Mouse (Mus musculus): Measurements from ENCODE around the gene Stard3. TPM values are rescaled to one million over a fixed set of nuclear protein-coding genes. Genes with fewer than 3 reads are reported as not detected.

The Stard3 gene
- polyA plus RNA-seq, 1 experiment from 2014 or later: 39.6 TPM

GRCm38 (mm10) chr11:98339679-98340287 lies 18.4 kb upstream of the Stard3 start:
- Histone ChIP-seq H3K27ac (ENCODE audit: low read depth, low read length) (no peak overlapping the region), H3K4me1 (ENCODE audit: control insufficient read depth, insufficient read depth, low read length) (peaks cover 5% of the 10 kb centered on the region), H3K27me3 (ENCODE audit: control insufficient read depth, insufficient read depth, low read length) (peaks cover 76% of the 10 kb centered on the region), H3K9ac (ENCODE audit: low read depth, low read length) (0 out of 2 replicates have a peak overlapping the region, but pooled peaks have one; percentile 44), H3K4me2 (peak overlapping the region; percentile 91), H3K9me3 (replicated peaks; ENCODE audit: control insufficient read depth, low read length) (no peaks in the 10 kb centered on the region), H3K36me3 (ENCODE audit: control insufficient read depth, insufficient read depth, low read length) (no peaks in the 10 kb centered on the region), H3K4me3 (ENCODE audit: low read depth, low read length) (peak overlapping the region; percentile 47)
- 0 out of 2 replicates have a peak, but pooled peaks have one; percentile 20 for ATAC-seq (replicated peaks; ENCODE audit: insufficient number of reproducible peaks, low FRiP score, low TSS enrichment)
- 10% methylated on average over 11 of the region's 11 CpGs for WGBS (ENCODE audit: insufficient replicate concordance)

- peaks cover 3% of the 10 kb centered on the region for H3K4me1 ChIP-seq (ENCODE audit: control insufficient read depth, insufficient read depth, low read length)
- peaks cover 72% of the 10 kb centered on the region for H3K27me3 ChIP-seq (ENCODE audit: control insufficient read depth, insufficient read depth, low read length)
- no peak overlapping the region for H3K4me2 ChIP-seq
- H3K9me3 ChIP-seq (replicated peaks; ENCODE audit: control insufficient read depth, low read length): no peaks in the 10 kb centered on the region
- H3K27ac ChIP-seq (ENCODE audit: low read depth, low read length): no peak overlapping the region
- H3K4me3 ChIP-seq (ENCODE audit: low read depth, low read length): no peak overlapping the region
- no peak for ATAC-seq (replicated peaks; ENCODE audit: insufficient number of reproducible peaks, low FRiP score, low TSS enrichment)
- H3K9ac ChIP-seq (ENCODE audit: low read depth, low read length): no peak overlapping the region
- no peaks in the 10 kb centered on the region for H3K36me3 ChIP-seq (ENCODE audit: control insufficient read depth, insufficient read depth, low read length)
- WGBS (ENCODE audit: insufficient replicate concordance): 13% methylated on average over 4 of the region's 4 CpGs
Observed at GRCm38 (mm10) chr11:98340597-98340996, 17.6 kb upstream of the Stard3 start.

GRCm38 (mm10) chr11:98341174-98341573 lies 17.0 kb upstream of the Stard3 start:
- H3K4me3 ChIP-seq (ENCODE audit: low read depth, low read length): no peak overlapping the region
- 43% methylated on average over 4 of the region's 4 CpGs for WGBS (ENCODE audit: insufficient replicate concordance)
- peaks cover 3% of the 10 kb centered on the region for H3K4me1 ChIP-seq (ENCODE audit: control insufficient read depth, insufficient read depth, low read length)
- peaks cover 70% of the 10 kb centered on the region for H3K27me3 ChIP-seq (ENCODE audit: control insufficient read depth, insufficient read depth, low read length)
- H3K4me2 ChIP-seq: no peak overlapping the region
- H3K9me3 ChIP-seq (replicated peaks; ENCODE audit: control insufficient read depth, low read length): no peaks in the 10 kb centered on the region
- ATAC-seq (replicated peaks; ENCODE audit: insufficient number of reproducible peaks, low FRiP score, low TSS enrichment): no peak
- H3K27ac ChIP-seq (ENCODE audit: low read depth, low read length): no peak overlapping the region
- H3K9ac ChIP-seq (ENCODE audit: low read depth, low read length): no peak overlapping the region
- H3K36me3 ChIP-seq (ENCODE audit: control insufficient read depth, insufficient read depth, low read length): no peaks in the 10 kb centered on the region

GRCm38 (mm10) chr11:98342000-98342945 lies 15.9 kb upstream of the Stard3 start:
- Histone ChIP-seq H3K4me1 (ENCODE audit: control insufficient read depth, insufficient read depth, low read length) (peaks cover 3% of the 10 kb centered on the region), H3K9me3 (replicated peaks; ENCODE audit: control insufficient read depth, low read length) (no peaks in the 10 kb centered on the region), H3K9ac (ENCODE audit: low read depth, low read length) (peak overlapping the region; percentile 7; the same call in 1 of the 2 replicates), H3K27ac (ENCODE audit: low read depth, low read length) (no peak overlapping the region), H3K4me3 (ENCODE audit: low read depth, low read length) (peak overlapping the region; percentile 29), H3K27me3 (ENCODE audit: control insufficient read depth, insufficient read depth, low read length) (peaks cover 68% of the 10 kb centered on the region), H3K4me2 (peak overlapping the region; percentile 63), H3K36me3 (ENCODE audit: control insufficient read depth, insufficient read depth, low read length) (no peaks in the 10 kb centered on the region)
- WGBS (ENCODE audit: insufficient replicate concordance): 2% methylated on average over 29 of the region's 29 CpGs
- peak; percentile 35; the same call in 1 of the 2 replicates for ATAC-seq (replicated peaks; ENCODE audit: insufficient number of reproducible peaks, low FRiP score, low TSS enrichment)

GRCm38 (mm10) chr11:98345253-98345652 lies 12.9 kb upstream of the Stard3 start:
- Histone ChIP-seq H3K9ac (ENCODE audit: low read depth, low read length) (no peak overlapping the region), H3K36me3 (ENCODE audit: control insufficient read depth, insufficient read depth, low read length) (no peaks in the 10 kb centered on the region), H3K27ac (ENCODE audit: low read depth, low read length) (no peak overlapping the region), H3K9me3 (replicated peaks; ENCODE audit: control insufficient read depth, low read length) (no peaks in the 10 kb centered on the region), H3K4me2 (peak overlapping the region; percentile 59), H3K4me3 (ENCODE audit: low read depth, low read length) (peak overlapping the region; percentile 28; the same call in 1 of the 2 replicates), H3K27me3 (ENCODE audit: control insufficient read depth, insufficient read depth, low read length) (peaks cover 66% of the 10 kb centered on the region), H3K4me1 (ENCODE audit: control insufficient read depth, insufficient read depth, low read length) (peaks cover 8% of the 10 kb centered on the region; the same call in 1 of the 2 replicates)
- 0% methylated on average over 14 of the region's 14 CpGs for WGBS (ENCODE audit: insufficient replicate concordance)
- no peak for ATAC-seq (replicated peaks; ENCODE audit: insufficient number of reproducible peaks, low FRiP score, low TSS enrichment)

GRCm38 (mm10) chr11:98346168-98346567 lies 12.0 kb upstream of the Stard3 start:
- peaks cover 8% of the 10 kb centered on the region; the same call in 1 of the 2 replicates for H3K4me1 ChIP-seq (ENCODE audit: control insufficient read depth, insufficient read depth, low read length)
- H3K9ac ChIP-seq (ENCODE audit: low read depth, low read length): no peak overlapping the region
- no peak overlapping the region for H3K4me3 ChIP-seq (ENCODE audit: low read depth, low read length)
- H3K27me3 ChIP-seq (ENCODE audit: control insufficient read depth, insufficient read depth, low read length): peaks cover 66% of the 10 kb centered on the region
- no peak overlapping the region for H3K4me2 ChIP-seq
- no peaks in the 10 kb centered on the region for H3K9me3 ChIP-seq (replicated peaks; ENCODE audit: control insufficient read depth, low read length)
- ATAC-seq (replicated peaks; ENCODE audit: insufficient number of reproducible peaks, low FRiP score, low TSS enrichment): no peak
- no peaks in the 10 kb centered on the region for H3K36me3 ChIP-seq (ENCODE audit: control insufficient read depth, insufficient read depth, low read length)
- WGBS (ENCODE audit: insufficient replicate concordance): 22% methylated on average over 9 of the region's 9 CpGs
- no peak overlapping the region for H3K27ac ChIP-seq (ENCODE audit: low read depth, low read length)

GRCm38 (mm10) chr11:98347385-98348082 lies 10.6 kb upstream of the Stard3 start:
- H3K27ac ChIP-seq (ENCODE audit: low read depth, low read length): no peak overlapping the region
- no peak for ATAC-seq (replicated peaks; ENCODE audit: insufficient number of reproducible peaks, low FRiP score, low TSS enrichment)
- H3K4me1 ChIP-seq (ENCODE audit: control insufficient read depth, insufficient read depth, low read length): peaks cover 8% of the 10 kb centered on the region; the same call in 1 of the 2 replicates
- H3K27me3 ChIP-seq (ENCODE audit: control insufficient read depth, insufficient read depth, low read length): peaks cover 66% of the 10 kb centered on the region
- H3K4me2 ChIP-seq: peak overlapping the region; percentile 89
- WGBS (ENCODE audit: insufficient replicate concordance): 2% methylated on average over 12 of the region's 12 CpGs
- H3K36me3 ChIP-seq (ENCODE audit: control insufficient read depth, insufficient read depth, low read length): no peaks in the 10 kb centered on the region
- H3K4me3 ChIP-seq (ENCODE audit: low read depth, low read length): peak overlapping the region; percentile 51
- H3K9me3 ChIP-seq (replicated peaks; ENCODE audit: control insufficient read depth, low read length): no peaks in the 10 kb centered on the region
- no peak overlapping the region for H3K9ac ChIP-seq (ENCODE audit: low read depth, low read length)

Measured in heart, embryonic 11.5 days (tissue).